Mouse (Mus musculus): ENCODE measurements around the gene Eif2s2. TPM values are rescaled to one million over a fixed set of nuclear protein-coding genes. Genes with fewer than 3 reads are reported as not detected.

Gene Eif2s2
- polyA plus RNA-seq, 1 experiment from 2014 or later, result 59.3 TPM

- Histone ChIP-seq H3K36me3 (replicated peaks) (peaks cover 29% of the 10 kb centered on the region), H3K4me2 (no peak overlapping the region), H3K4me1 (replicated peaks) (peaks cover 34% of the 10 kb centered on the region), H3K27ac (replicated peaks) (no peak overlapping the region), H3K27me3 (no peaks in the 10 kb centered on the region), H3K9ac (no peak overlapping the region), H3K9me3 (replicated peaks) (no peaks in the 10 kb centered on the region), H3K4me3 (replicated peaks) (no peak overlapping the region)
- peak; percentile 49; the same call in 1 of the 2 replicates for ATAC-seq (ENCODE audit: insufficient read depth)
- 42% methylated on average over 4 of the region's 4 CpGs for WGBS (ENCODE audit: insufficient replicate concordance)
These were observed 60.3 kb downstream of the Eif2s2 start for GRCm38 (mm10) chr2:154832471-154832870.

- 89% methylated on average over 4 of the region's 4 CpGs for WGBS (ENCODE audit: insufficient replicate concordance)
- H3K36me3 ChIP-seq (replicated peaks), result peaks cover 44% of the 10 kb centered on the region
These were observed 65.2 kb downstream of the Eif2s2 start for GRCm38 (mm10) chr2:154827521-154827920.

GRCm38 (mm10) chr2:154826054-154826538 lies 66.6 kb downstream of the Eif2s2 start:
- no peaks in the 10 kb centered on the region for H3K9me3 ChIP-seq (replicated peaks)
- WGBS (ENCODE audit: insufficient replicate concordance), result 73% methylated on average over 1 of the region's 1 CpGs
- H3K4me2 ChIP-seq, result no peak overlapping the region
- H3K4me1 ChIP-seq (replicated peaks), result peaks cover 28% of the 10 kb centered on the region
- H3K4me3 ChIP-seq (replicated peaks), result no peak overlapping the region
- no peaks in the 10 kb centered on the region for H3K27me3 ChIP-seq
- H3K36me3 ChIP-seq (replicated peaks), result peaks cover 54% of the 10 kb centered on the region
- no peak overlapping the region for H3K27ac ChIP-seq (replicated peaks)
- no peak for ATAC-seq (ENCODE audit: insufficient read depth)
- H3K9ac ChIP-seq, result no peak overlapping the region

More at GRCm38 (mm10) chr2:154827521-154827920, 65.2 kb downstream of the Eif2s2 start:
- no peak for ATAC-seq (ENCODE audit: insufficient read depth)
- no peak overlapping the region for H3K9ac ChIP-seq
- no peaks in the 10 kb centered on the region for H3K9me3 ChIP-seq (replicated peaks)
- H3K4me3 ChIP-seq (replicated peaks), result no peak overlapping the region
- no peak overlapping the region for H3K4me2 ChIP-seq
- H3K27ac ChIP-seq (replicated peaks), result no peak overlapping the region
- H3K4me1 ChIP-seq (replicated peaks), result peaks cover 33% of the 10 kb centered on the region
- no peaks in the 10 kb centered on the region for H3K27me3 ChIP-seq

Other genes with a start within 250 kb of the Eif2s2 start
- gene Chmp4b, start 241.2 kb downstream of the Eif2s2 start, polyA plus RNA-seq (2015; fragmentation: Nextera tagmentation; extraction: Ambion mirVana), result 11.7 and 13.9 TPM in 2 replicates
- not detected in 2 replicates for gene Gm14214, start 122.9 kb downstream of the Eif2s2 start, polyA plus RNA-seq (2015; fragmentation: Nextera tagmentation; extraction: Ambion mirVana)
- gene Raly, start 101.8 kb downstream of the Eif2s2 start, polyA plus RNA-seq (2015; fragmentation: Nextera tagmentation; extraction: Ambion mirVana), result 23.6 and 24.9 TPM in 2 replicates
- gene a, start 101.5 kb downstream of the Eif2s2 start, polyA plus RNA-seq (2015; fragmentation: Nextera tagmentation; extraction: Ambion mirVana), result 0.32 TPM in 1 of 2 replicates, not detected in the other
- 0.25 and 0.32 TPM in 2 replicates for gene Gm14226, start 125.3 kb upstream of the Eif2s2 start, polyA plus RNA-seq (2015; fragmentation: Nextera tagmentation; extraction: Ambion mirVana)
- 63.1 and 74.4 TPM in 2 replicates for gene Ahcy, start 181.6 kb upstream of the Eif2s2 start, polyA plus RNA-seq (2015; fragmentation: Nextera tagmentation; extraction: Ambion mirVana)
- 16.0 and 17.2 TPM in 2 replicates for gene Itch, start 240.6 kb upstream of the Eif2s2 start, polyA plus RNA-seq (2015; fragmentation: Nextera tagmentation; extraction: Ambion mirVana)